Mouse (Mus musculus) common myeloid progenitor, adult 5-6 weeks (primary cell): ENCODE measurements around the gene Cdk15. TPM values are rescaled to one million over a fixed set of nuclear protein-coding genes. Genes with fewer than 3 reads are reported as not detected.

Experiments used
- ATAC-seq: replicated peaks from 2 replicates; pipeline ENCODE4 v1.8.0; 2016; ENCODE audit warnings: low read depth, mild to moderate bottlenecking, moderate TSS enrichment, inconsistent platforms; ENCODE audit not compliant: poor library complexity, severe bottlenecking
- total RNA-seq: library from RNA; stranded (forward); fragments of 200-1000, 187-1606 nt; gene quantifications from 2 replicates; pipeline ENCODE4 v1.2.3, GENCODE M21; 2017

Cdk15 gene
- total RNA-seq, 1 experiment from 2014 or later: not detected

DNA sequence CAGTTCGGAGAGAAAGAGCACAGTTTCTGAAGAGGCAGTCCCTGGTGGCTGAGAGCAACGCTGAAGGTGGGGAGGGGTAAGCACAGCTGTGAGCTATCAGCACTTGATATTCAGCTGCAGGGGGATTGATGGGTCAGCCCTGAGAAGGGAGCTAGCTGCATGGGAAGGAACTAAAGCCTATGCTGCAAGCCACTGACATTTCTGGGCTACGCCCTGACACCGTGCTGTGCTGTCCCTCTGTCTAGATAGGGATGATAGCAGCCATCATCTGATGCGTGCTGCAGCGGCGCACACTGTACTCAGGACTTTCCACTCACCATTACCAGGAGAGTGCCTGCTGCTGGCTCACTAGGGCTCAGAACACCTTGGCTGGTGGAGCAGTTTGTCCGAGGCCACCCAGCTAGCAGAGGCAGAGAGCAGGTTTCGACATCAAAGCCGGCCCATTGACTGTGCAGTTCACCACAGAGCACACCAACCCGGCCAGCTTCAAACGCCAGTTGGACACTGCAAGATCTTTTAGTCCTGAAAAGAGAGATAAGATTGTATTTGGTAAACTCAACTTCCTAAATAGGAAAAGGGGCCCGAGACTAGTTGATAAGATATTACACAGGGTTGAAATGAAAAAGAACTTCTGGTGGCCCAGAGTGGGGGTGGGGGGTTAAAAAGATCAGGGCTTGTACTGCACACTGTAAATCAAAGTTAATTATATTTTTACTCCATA is 111.4 kb downstream of the Cdk15 start:
- ATAC-seq: peak; percentile 80

GRCm38 (mm10) chr1:59368649-59369319 is 112.1 kb downstream of the Cdk15 start:
- ATAC-seq: no peak

- no peak for ATAC-seq
Measured at GRCm38 (mm10) chr1:59369320-59369685, 112.6 kb downstream of the Cdk15 start.

- no peak for ATAC-seq
Measured at GRCm38 (mm10) chr1:59370355-59370950, 113.7 kb downstream of the Cdk15 start.

DNA sequence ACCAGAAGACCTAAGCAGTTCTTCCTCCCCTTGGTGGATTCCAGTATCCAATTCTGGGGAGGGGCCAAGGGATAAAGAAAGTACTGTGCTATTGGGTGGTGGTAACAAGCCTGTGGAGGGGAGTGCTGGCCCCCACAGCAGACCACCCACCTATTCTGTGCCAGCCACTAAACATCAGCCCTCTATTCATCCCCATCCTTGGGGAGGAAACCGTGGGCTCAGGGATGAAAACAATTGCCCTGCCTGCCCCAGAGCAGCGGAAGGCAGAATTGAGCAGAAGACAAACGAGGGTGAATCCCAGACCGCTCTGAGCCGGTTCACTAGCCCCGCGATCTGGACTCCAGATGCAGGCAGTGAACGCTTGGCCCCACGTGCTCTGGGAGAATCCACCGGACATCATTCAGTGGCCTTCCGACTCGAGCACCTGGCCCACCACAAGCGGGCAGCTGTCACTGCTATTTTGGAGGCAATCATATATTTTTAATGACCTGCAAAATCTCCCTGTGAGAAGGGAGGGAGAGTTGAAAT is 119.4 kb downstream of the Cdk15 start:
- ATAC-seq: no peak; the same call in 1 of the 2 replicates

DNA sequence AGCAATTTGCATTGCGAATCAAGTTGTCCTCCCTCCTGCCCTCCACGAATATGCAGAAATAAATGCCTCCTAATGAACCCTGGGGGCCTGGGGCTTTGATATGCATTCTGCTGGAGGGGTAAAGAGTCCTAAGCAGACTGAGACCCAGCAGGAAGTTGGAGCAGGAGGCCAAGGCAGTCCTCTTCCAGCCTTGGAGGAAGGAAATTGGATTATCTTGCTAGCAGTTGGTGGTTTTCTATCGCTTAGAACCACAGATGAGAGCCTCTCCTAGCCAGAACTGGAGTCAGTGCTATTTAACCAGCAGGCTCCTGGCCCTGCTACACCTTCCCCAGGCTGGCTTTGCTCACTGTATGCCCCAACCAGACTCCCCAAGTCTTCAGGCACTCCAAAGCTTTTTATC is 119.9 kb downstream of the Cdk15 start:
- peak; percentile 53 for ATAC-seq

DNA sequence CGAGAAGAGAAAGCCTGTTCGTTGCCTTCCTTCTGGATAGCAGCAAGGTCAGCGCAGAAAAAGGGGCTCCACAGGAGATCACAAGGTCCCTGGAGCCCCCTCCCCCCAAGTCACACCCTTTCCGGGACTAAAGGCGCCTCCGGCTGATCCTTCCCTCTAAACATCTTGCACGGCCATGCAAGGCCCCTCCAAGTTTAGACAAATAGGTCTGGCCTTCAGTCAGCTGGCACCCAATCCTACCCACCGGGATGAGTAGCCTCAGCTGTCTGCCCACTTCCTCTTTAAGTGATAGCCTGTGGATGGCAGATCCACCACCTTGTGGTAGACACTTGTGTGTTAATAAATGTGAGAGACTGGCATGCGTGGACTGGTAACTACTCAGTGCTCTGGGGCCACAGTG is 120.6 kb downstream of the Cdk15 start:
- ATAC-seq: peak; percentile 56

DNA sequence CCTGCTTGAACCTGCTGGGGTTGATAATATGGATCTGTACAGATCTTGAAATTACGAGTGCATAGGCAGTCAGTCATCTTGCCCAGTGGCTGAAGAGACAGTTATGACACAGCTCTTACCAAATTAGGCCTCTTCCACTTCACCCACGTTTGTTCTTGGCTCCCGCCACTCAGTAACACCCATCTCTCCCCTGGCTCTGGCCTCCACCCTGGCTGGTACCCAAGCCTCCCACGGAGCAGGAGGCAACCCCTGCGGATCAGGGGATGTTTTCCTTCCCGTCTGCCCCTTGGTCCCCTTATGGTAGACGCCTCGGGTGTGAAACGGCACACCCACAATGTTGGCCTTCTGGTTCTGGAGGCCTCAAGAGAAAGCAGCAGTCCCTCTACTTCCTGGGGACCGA is 124.2 kb downstream of the Cdk15 start:
- no peak for ATAC-seq

DNA sequence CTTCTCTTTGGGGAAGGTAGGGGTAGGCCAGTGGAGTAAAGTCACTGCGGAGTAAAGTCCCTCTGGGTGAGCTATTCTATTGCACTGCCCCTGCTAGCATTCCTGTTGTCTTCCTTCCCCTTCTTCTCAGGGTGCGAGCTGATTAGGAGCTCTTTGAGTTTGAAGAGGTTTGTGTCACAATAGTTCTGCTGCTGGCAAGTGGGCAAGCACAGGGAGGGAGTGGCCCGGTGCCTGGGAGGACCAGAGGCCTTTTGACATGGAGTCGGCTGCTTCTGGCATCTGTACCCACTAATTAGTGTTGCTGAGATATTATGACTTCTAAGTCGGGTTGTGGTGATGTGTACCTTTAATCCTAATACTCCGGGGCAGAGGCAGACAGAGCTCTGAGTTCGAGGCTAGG is 124.8 kb downstream of the Cdk15 start:
- no peak for ATAC-seq

- no peak for ATAC-seq
Measured at GRCm38 (mm10) chr1:59382516-59382915, 125.8 kb downstream of the Cdk15 start.

- peak; percentile 65; the same call in 1 of the 2 replicates for ATAC-seq
Measured at GRCm38 (mm10) chr1:59383049-59383610, 126.4 kb downstream of the Cdk15 start.

DNA sequence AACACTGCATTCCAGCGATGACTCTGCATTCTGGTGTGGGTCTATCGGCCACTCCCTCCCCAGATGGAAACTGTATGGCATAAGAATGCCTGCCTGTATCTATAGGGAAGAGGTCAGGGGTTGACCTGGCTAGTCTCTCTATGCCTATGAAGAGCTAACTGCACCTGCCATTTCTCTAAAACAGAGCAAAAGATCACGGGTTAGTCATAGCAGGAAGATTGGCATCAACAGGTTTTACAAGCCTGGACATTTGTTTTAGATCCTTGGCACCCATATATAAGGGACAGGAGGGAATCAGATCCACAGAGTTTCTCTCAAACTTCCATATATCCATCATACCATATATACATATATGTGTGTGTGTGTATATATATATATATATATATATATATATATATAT is 127.7 kb downstream of the Cdk15 start:
- ATAC-seq: no peak

DNA sequence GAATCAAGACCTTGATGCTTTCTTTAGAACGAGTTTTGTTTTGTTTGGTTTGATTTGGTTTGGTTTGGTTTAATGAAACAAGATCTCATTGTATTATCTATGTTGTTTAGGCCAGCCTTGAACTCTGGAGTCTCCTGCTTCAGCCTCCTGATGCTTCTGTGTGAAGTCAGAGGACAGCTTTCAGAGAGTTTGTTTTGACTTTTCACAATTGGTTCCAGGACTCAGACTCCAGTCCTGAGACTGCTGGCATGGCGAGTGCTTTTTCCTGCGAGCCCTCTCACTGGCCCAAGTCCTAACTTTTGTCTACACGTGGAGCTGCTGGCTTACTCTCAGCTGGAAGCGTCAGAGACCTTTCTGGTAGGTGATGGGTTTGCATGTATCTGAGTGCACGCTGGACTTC is 128.9 kb downstream of the Cdk15 start:
- no peak for ATAC-seq

GRCm38 (mm10) chr1:59387542-59388314 is 131.0 kb downstream of the Cdk15 start:
- ATAC-seq: no peak

GRCm38 (mm10) chr1:59389181-59389580 is 132.5 kb downstream of the Cdk15 start:
- no peak for ATAC-seq

GRCm38 (mm10) chr1:59391736-59392135 is 135.0 kb downstream of the Cdk15 start:
- ATAC-seq: peak; percentile 60; the same call in 1 of the 2 replicates

GRCm38 (mm10) chr1:59394072-59394471 is 137.4 kb downstream of the Cdk15 start:
- no peak for ATAC-seq

DNA sequence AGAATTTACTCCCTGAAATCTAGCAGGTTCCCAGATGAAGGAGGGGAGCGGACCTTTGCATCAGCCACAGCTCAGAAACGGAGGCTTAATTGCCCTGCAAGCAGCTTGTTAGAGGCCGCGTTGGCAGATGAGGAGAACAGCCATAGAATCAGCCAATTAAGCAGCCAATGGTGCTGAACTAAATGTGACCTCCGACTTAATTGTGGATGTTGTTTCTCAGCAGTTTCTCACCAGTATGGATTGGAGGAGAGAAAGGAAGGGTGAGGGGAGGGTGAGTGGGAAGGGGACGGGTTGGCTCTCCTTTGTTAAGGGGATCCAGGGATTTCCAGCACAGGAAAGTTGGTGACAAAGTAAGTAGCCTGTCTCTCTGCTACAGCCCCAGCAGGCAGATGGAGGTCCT is 137.9 kb downstream of the Cdk15 start:
- no peak for ATAC-seq

- no peak for ATAC-seq
Measured at GRCm38 (mm10) chr1:59395992-59396391, 139.3 kb downstream of the Cdk15 start.
